Mouse (Mus musculus) brain, embryonic 14.5 days (tissue): ENCODE measurements around the gene Tgoln1.

Experiments used
- CTCF ChIP-seq: fragments of 200-500 bp; IDR thresholded peaks from 2 replicates; pipeline ENCODE4 v1.5.1; 2012; ENCODE audit warnings: inconsistent platforms, mild to moderate bottlenecking, moderate library complexity, borderline replicate concordance; ENCODE audit not compliant: insufficient read depth, insufficient read length; ENCODE audit errors: extremely low read depth
- POLR2A ChIP-seq: fragments of 200-500 bp; IDR thresholded peaks from 2 replicates; pipeline ENCODE4 v1.6.1; 2012; ENCODE audit warnings: mild to moderate bottlenecking, inconsistent platforms, borderline replicate concordance; ENCODE audit not compliant: poor library complexity, insufficient read depth, insufficient read length, severe bottlenecking; ENCODE audit errors: extremely low read depth

DNA sequence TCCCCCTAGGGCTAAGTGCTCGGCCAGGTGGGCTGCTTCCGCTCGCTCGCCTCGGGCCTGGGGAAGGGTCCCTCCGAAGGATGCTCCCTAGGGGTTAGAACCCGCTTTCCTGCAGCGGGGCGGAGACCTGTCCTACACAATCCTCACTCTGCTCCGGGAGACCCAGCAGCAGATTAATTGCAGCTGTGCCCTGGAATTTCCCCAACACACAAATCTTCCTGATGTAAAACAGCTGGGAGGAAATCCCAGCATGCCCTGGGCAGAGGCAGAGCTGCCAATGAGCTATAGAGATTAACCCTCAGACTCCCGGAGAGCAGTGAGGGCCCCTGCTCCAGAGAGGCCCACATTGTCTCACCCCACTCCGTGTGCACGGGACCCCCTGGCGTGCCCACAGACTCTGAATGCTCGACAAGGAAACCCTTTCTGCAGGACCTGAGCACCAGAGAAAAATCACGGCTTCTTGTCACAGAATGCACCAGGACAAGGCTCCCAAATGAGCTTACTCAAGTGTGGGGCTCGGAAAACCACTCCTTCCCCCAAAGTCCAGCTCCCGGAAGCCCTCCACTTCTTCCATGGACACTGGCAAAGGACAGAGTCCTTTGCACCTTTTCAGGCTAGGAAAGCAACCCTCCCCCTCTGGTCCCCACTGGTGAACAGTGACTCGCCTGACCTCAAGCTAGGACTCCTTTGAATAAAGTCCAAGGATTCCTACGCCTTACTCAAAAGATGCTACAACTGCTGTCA, 38.7 kb upstream of the Tgoln1 start:
- no peak for TF ChIP-seq CTCF
- no peak for TF ChIP-seq POLR2A
